Mouse (Mus musculus): ENCODE results near the gene Casz1.

DNA sequence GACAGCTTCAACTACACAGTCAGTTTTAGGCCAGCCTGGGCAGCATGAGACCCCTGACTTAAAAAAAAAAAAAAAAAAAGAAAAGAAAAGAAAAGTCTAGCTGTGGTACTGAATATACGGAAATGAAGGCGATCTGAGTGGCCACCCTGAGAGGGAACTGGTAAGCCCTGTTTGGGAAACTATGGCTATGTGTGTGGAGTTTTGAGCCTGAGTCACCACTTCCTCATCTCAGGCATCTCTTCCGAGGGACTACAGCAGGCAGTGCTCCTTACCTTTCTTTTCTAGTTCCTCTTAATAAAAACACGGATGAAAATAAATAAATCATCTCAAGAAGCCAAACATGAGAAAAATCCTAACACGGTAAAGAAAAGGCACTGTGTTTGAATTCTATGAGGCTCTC lies 197.3 kb downstream of the Casz1 start:
- TF ChIP-seq CTCF (IDR thresholded peaks at IDR 0.05; ENCODE audit: low read depth, low read length) (no peak), POLR2A (IDR thresholded peaks at IDR 0.05; ENCODE audit: borderline replicate concordance, low read depth, low read length) (no peak)
